Mouse (Mus musculus) bone marrow macrophage, adult 2 months (primary cell): ENCODE results near the gene Mybphl. TPM values are rescaled to one million over a fixed set of nuclear protein-coding genes. Genes with fewer than 3 reads are reported as not detected.

ENCODE experiments used
- H3K27ac ChIP-seq: 2 replicates; pipeline ENCODE4 v1.5.1; 2012; ENCODE audit warnings: low read depth, low read length; ENCODE audit not compliant: insufficient read depth
- H3K4me1 ChIP-seq: 2 replicates; pipeline ENCODE4 v1.6.1; 2012; ENCODE audit warnings: low read length; ENCODE audit not compliant: control insufficient read depth, insufficient read depth
- H3K4me3 ChIP-seq: 2 replicates; pipeline ENCODE4 v1.5.1; 2012; ENCODE audit warnings: mild to moderate bottlenecking, low read length, moderate library complexity; ENCODE audit not compliant: insufficient read depth
- CTCF ChIP-seq: IDR thresholded peaks from 2 replicates; pipeline ENCODE4 v1.5.1; 2012; ENCODE audit warnings: low read depth, mild to moderate bottlenecking, low read length, moderate library complexity
- POLR2A ChIP-seq: IDR thresholded peaks from 2 replicates; pipeline ENCODE4 v1.6.1; 2012; ENCODE audit warnings: mild to moderate bottlenecking, low read depth, low read length, borderline replicate concordance
- polyA plus RNA-seq: library from polyadenylated mRNA; stranded (reverse); fragments of >200 nt; gene quantifications from 2 replicates; pipeline ENCODE4 v1.2.4, GENCODE M21; 2012; ENCODE audit not compliant: missing spikeins, insufficient read depth, insufficient read length

The Mybphl gene
- polyA plus RNA-seq, 1 experiment: not detected

GRCm38 (mm10) chr3:108384425-108384824, 19.7 kb downstream of the Mybphl start:
- peak overlapping the region; percentile 94 for H3K4me3 ChIP-seq
- no peak overlapping the region for H3K27ac ChIP-seq
- TF ChIP-seq CTCF: no peak
- TF ChIP-seq POLR2A: no peak
- H3K4me1 ChIP-seq: peaks cover 22% of the 10 kb centered on the region

- TF ChIP-seq CTCF (no peak), POLR2A (no peak)
- no peak overlapping the region for H3K27ac ChIP-seq
- H3K4me1 ChIP-seq: peaks cover 22% of the 10 kb centered on the region
- no peak overlapping the region for H3K4me3 ChIP-seq
These were observed 21.5 kb downstream of the Mybphl start for GRCm38 (mm10) chr3:108386186-108386585.

GRCm38 (mm10) chr3:108389111-108389545, 24.4 kb downstream of the Mybphl start:
- no peak for TF ChIP-seq POLR2A
- TF ChIP-seq CTCF: peak; percentile 93
- peaks cover 11% of the 10 kb centered on the region for H3K4me1 ChIP-seq
- no peak overlapping the region for H3K4me3 ChIP-seq
- no peak overlapping the region for H3K27ac ChIP-seq

GRCm38 (mm10) chr3:108392299-108392698, 27.6 kb downstream of the Mybphl start:
- TF ChIP-seq POLR2A (no peak), CTCF (no peak)
- Histone ChIP-seq H3K4me1 (no peaks in the 10 kb centered on the region), H3K27ac (no peak overlapping the region), H3K4me3 (no peak overlapping the region)

- TF ChIP-seq POLR2A (no peak), CTCF (no peak)
- Histone ChIP-seq H3K27ac (no peak overlapping the region), H3K4me3 (no peak overlapping the region), H3K4me1 (no peaks in the 10 kb centered on the region)
These were observed 28.1 kb downstream of the Mybphl start for GRCm38 (mm10) chr3:108392793-108393192.

- Histone ChIP-seq H3K4me3 (no peak overlapping the region), H3K4me1 (no peaks in the 10 kb centered on the region), H3K27ac (no peak overlapping the region)
- no peak for TF ChIP-seq POLR2A
These were observed 33.6 kb downstream of the Mybphl start for GRCm38 (mm10) chr3:108398281-108398680.

- no peak overlapping the region for H3K4me3 ChIP-seq
- TF ChIP-seq POLR2A (no peak), CTCF (no peak)
These were observed 35.7 kb downstream of the Mybphl start for GRCm38 (mm10) chr3:108400442-108400841.

GRCm38 (mm10) chr3:108401692-108402527, 37.2 kb downstream of the Mybphl start:
- TF ChIP-seq POLR2A (no peak), CTCF (peak; percentile 98)
- no peak overlapping the region for H3K4me3 ChIP-seq
- H3K27ac ChIP-seq: no peak overlapping the region
- H3K4me1 ChIP-seq: no peaks in the 10 kb centered on the region

More at GRCm38 (mm10) chr3:108400442-108400841, 35.7 kb downstream of the Mybphl start:
- Histone ChIP-seq H3K4me1 (no peaks in the 10 kb centered on the region), H3K27ac (no peak overlapping the region)

- Histone ChIP-seq H3K27ac (no peak overlapping the region), H3K4me3 (no peak overlapping the region), H3K4me1 (no peaks in the 10 kb centered on the region)
- TF ChIP-seq POLR2A (no peak), CTCF (no peak)
These were observed 37.8 kb downstream of the Mybphl start for GRCm38 (mm10) chr3:108402528-108402920.

GRCm38 (mm10) chr3:108405536-108406305, 41.0 kb downstream of the Mybphl start:
- Histone ChIP-seq H3K4me1 (no peaks in the 10 kb centered on the region), H3K4me3 (no peak overlapping the region), H3K27ac (no peak overlapping the region)
- TF ChIP-seq CTCF (no peak), POLR2A (no peak)
